Mouse (Mus musculus): ENCODE data around the gene Lpar3. TPM values are rescaled to one million over a fixed set of nuclear protein-coding genes. Genes with fewer than 3 reads are reported as not detected.

Lpar3 gene
- total RNA-seq, 2 experiments from 2014 or later = 0.15 to 0.69 TPM

DNA sequence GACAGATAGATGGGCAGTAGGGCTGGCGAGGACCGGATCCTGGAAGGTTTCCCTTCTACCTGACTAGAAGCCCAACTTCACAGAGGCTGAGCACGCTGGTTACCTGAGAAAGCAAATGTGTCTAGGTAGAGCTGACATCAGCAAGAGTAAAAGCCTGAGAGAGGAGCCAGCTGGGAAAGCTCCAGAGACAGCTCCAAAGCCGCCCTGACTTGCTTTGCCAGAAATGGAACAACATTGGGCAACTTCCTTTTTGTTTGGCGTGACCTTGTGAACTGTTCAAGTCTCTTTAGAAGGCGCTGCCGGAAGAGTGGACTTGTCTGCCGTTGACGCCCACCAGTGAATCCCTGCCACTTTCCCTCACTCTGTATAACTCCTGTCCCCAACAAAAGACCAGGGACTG lies 39.4 kb downstream of the Lpar3 start:
- DNase-seq = peak; percentile 41

DNA sequence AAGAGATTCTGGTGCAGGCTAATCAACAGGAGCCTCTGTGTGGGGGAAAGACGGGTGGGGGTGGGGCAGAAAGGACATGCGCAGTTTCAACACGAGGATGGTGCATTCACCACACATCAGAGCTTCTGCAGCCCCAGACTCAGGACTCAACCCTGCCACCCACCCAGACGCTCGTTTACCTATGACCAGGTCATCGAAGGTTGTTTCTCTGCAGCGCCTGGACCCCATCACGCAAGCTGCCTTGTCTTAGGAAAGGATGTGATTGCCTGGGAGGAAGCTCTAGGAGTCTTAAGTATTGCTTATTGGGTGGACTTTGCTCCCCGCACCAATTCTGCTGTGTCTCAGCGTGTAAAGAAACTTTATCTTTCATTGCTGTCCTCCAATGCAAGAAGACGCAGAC lies 40.1 kb downstream of the Lpar3 start:
- DNase-seq = no peak

DNA sequence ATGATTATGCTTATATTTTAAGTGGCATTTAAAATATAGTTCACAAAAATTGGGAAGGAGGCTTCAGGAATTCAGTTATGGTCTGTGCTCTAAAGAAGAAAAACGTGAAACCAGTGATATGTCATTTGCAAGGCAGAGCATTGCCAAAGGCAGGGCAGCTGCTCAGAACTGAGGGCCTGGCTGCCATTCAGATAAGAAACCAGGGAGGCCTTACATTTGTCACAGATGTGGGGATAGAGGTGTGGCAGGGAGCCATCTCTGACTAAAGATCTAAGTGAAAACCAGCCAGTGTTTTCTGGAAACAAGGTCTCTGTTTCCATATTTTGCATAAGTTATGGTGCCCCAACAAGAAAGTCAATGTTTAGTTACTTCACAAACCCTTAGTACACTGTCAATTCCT lies 41.8 kb downstream of the Lpar3 start:
- peak; percentile 16 for DNase-seq

DNA sequence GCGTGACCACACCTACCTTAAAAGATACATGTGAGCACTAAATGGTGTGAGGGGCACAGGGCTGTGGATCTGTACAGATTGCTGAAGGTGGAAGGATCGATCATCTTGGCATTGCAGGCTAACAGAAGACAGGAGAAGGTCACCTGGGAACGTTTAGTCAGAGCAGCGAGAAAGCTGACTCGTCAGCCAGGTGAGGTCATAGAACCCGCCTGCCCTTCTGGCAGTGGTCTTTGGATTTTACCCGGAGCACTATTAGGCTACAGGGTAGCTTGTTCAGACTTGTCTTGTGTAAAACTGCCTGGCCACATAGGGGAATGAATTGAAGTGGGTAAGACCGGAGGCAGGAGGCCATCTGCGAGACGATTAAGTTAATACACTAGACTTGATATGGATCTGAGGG lies 43.4 kb downstream of the Lpar3 start:
- DNase-seq = no peak

DNA sequence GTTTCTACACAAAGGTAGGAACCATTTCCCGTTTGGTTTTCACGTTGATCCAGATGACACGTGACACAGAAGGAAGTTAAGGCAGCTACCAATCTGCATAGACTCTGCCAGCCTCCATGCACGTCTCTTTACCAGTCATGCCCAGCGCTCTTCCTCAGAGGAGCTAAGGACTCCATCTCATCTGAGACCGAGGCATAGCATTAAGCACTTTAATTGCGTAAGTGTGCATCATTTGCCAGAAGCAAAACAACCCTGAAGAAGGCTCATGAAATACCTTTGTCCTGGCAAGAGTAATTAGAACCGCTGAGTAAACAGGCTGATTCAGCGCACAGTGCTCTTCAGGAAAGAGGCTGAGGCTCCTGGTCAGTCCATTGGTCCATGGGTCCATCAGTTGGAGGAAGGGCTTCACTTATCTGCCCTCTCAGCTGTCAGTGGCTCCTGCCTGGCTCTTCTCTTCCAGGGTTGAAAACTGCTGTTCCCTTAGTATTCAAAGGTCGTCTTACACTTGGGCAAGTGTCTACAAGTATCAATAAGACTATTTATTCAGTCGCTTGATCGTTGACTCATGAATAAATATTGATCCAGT lies 44.9 kb downstream of the Lpar3 start:
- no peak for DNase-seq

DNA sequence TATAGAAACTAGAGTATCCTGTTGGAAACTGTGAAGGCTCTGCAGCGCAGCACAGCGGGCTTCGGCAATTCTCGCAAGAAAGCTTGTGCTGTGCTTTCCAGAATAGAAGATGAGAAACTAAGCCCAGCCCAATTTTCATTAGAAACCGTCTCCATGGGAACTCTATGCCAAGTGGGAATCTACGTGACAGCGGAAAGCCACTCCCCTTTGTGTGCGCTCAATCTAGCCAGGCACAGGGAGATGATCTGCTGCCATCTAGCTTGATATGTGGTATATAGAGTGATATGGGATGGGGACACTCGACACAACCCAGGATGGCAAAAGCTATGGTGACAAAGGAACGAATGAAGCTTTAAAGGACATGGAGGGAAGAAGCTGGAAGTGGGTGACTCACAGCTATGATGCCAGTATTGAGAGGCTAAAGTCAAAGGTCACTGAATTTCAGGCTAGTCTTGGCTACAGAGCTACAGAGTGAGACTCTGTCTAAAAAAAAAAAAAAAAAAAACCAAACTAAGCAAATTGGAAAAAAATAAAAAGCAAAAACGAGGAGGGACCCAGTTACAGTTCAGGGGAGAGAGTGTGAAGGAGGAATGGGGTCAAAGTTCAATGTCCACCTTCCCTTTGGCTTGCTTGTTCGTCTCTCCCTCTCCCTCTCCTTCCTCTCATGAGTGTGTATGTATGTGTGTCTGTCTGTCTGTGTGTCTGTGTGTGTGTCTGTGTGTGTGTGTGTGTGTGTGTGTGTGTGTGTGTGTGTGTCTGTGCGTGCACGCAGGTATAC lies 47.5 kb downstream of the Lpar3 start:
- no peak for DNase-seq

DNA sequence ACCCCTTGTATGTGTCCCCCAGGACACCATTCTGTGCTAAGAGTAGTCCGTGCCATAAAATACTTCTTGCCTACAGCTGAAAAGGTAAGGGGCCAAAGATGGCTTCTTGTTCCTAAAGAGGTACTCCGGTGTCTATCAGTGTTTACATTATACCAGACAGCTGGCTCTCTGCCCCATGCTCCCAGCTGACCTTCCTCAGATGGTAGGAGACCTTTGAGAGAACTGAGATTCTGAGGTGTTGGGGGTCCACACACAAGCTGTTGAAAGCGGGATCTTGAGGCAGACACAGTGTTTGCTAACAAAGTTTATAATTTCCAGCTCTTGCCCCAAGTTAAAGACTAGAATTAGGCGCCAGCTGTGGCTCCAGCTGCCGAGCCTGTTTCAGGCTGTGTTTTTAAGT lies 53.7 kb downstream of the Lpar3 start:
- DNase-seq = no peak

DNA sequence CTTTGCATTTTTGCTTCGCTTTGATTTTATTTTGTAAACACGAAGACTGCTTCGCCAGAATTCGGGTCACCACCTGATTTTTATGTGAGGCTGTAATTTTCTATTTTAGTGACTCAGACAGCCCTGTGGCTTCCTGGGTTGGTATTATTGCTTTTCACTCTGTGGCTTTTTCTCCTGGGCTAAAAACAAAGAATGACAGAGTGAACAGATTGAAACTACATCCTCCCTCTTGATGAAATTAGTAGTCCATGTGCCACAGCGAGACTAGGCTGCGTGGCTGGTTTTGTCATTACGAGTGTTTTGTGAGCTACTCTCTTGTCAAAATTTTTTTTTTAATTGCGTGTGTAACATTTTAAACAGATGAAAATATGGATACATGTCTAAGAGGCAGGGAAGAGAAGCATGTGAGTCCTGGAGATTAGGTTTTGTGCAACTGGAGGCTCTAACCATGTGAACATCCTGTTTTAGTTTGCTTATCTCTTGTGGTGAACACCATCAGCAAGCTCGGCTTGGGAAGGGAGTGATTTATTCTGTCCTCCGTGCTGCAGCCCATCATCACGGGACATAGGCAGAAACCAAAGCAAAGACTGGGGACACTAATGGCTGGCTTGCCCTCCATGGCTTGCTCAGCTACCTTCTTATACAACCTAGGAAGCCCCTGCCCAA lies 54.7 kb downstream of the Lpar3 start:
- DNase-seq = no peak

DNA sequence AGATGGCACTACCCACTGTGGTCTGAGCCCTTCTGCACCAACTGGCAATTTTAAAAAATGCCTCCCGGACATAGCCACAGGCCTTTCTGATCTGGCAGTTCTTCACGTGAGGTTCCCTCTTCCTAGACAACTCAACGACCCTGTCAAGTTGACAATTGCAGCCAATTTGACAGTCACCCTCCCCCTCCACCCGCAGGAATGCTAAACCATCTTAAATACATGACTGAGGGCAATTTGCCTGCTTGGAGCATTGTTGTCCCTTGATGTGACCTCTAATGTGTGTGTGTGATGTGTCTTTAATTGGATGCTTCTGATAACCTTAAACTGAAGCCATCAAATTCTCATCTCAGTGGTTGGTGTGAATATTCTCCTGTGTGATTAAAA lies 55.3 kb downstream of the Lpar3 start:
- DNase-seq = no peak

DNA sequence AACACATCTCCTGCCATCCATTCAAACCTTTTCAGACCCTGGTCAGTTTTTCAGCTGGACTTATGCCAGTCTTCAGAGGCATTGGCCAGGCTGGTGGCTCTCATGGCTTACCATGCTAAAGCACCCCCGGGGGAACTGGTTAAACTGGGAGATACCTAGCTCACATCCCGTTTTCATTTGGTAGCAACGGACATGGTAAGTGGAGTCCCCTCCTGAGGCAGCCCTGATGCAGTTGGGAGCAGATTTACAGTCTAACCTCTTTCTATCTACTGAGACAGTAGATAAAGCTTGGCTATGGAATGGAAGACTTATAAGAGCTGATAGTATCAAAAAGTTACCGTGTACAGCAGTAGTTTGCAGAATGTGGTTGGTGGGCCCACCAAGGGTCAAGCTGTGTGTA lies 56.2 kb downstream of the Lpar3 start:
- DNase-seq = no peak

DNA sequence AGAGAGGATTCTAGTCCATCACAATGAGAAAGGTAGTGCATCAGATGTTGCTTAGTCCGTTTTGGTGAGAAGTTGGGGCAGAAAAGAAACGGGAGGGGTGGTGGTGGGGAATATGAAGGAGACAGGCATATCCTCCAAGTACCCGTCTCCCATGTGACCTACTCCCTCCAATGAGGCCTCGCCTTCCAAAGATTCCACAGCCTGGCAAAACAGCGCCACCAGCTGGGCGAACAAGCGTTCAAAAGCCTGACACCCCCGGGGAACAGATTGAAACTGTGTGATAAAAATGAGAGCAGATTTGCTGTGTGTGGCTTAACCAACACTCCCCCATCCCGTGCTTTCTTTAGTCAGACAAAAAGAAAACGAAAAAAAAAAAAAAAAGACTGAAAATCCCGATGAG lies 56.7 kb downstream of the Lpar3 start:
- DNase-seq = peak; percentile 77

DNA sequence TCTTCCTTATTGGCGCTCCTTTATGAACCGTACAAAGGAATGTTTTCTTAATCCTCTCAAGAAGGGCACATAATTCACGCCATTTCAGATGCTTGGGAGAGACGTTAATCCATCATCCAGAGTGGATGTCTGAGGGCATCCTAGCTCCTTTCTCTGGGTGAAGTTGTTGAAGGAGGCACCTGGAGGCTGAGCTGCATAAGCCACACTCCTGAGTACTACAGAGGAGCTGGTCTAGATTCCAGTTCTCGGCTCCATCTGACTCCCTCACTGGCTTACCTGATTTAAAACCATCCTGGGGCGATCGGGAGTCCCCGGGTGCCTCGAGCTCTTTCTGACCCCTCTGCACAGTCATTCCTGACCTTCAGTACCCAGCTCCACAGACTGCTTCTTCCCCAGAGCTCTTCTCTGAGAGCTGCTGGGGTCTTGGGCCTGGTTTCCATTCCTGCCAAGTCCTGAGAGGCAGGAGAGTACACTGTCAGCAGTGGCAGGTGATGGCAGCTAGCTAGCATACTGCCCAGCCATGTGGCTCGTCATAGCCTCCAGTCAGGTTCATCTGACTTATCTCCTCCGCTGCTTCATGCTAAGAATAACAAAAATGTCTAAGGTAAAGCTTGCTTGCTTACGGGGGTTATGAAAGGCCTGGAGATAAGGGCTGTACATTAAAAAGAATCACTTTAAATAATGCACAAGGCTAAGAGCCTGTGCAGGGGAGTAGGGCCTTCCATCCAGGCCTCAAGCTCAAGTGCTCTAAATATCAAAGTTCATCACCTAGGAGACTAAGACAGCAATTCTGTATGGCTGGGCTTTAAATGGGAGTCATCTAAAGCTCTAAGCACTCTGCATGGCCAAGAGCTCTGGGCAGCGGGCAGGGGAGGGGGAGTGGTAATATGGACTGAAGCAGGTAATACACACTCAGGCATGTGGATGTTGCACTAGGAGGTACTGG lies 57.7 kb downstream of the Lpar3 start:
- DNase-seq = no peak

DNA sequence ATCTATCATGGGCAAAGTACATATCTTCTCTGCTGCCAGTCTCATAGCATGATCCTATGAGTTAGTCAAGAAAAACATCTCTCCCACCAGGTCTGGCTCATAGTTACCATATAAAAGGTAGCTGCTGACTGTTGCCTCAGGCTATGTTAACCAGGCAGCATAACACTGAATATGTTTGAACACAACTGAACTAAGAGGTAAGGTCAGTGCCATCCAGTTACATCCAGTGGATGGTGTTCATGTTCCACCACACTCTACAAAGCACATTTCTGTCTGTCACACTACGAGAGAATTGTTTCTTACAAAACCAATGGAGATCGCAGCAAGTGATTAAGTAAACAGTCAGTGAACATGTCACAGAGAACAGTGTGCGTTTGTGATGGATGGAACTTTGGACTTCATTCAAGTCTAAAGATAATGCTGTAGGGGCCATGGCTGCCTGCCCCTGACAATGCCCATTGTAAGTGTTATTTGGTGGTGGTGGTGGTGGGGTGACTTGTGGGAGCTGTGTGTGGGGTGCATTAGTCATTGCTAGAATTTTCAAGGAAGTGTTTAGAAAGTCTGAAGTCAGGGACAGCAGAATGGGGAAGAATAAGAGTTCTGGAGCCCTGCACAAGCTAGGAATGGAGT lies 63.1 kb downstream of the Lpar3 start:
- DNase-seq = no peak

DNA sequence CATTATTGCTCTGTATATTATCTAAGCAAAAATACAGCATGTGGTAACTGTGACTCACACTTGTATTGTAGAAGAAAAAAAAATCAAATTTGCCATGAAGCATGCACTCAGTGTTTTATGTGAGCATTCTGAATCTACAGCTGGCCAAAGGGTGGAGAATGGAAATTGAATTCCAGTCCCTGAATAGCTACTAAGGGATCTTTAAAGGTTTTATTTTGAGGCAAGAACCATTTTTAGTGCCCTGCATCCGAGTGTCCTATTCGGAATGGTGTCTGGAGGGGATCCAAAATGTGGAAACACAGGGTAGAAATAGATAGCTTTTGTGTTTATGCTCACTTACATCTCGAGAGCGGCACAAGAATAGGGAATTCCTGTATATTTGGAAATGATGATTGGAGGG lies 65.4 kb downstream of the Lpar3 start:
- no peak for DNase-seq

DNA sequence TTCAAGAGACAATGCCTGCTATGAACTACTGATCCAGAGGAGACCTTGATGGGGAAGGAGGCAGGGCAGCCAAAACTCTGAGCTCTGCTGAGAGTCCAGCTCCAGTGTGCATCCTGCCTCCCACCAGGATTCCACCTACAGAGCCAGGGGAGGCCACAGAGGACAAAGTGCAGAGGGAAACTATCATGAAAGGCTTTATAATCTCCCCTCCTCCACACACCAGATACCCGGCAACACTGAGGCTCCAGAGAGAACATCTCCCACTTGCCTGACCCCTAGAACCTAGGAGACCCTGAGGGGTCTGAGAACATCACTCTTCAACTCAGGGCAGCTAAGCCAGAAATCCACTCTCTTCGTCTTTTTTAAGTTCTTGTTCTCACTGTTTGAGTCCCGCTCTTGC lies 71.2 kb downstream of the Lpar3 start:
- DNase-seq = no peak

DNA sequence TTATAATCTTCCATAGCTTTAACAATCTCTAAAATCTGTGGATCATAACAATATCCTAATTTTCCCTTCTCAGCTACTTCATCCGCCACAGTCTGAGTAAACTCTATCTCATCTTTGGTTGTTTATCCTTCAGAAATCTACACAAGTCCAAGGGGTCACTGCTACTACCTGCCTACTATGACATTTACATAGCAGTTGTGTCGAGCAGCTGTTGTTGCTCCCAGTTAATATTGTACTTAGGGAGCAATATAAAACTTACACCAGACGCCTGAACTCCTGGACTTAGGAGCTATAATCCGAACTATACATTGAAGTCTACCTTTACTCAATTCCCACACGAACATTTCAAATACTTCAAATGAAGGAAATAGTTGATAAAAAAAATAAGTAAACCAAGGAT lies 71.8 kb downstream of the Lpar3 start:
- no peak for DNase-seq

DNA sequence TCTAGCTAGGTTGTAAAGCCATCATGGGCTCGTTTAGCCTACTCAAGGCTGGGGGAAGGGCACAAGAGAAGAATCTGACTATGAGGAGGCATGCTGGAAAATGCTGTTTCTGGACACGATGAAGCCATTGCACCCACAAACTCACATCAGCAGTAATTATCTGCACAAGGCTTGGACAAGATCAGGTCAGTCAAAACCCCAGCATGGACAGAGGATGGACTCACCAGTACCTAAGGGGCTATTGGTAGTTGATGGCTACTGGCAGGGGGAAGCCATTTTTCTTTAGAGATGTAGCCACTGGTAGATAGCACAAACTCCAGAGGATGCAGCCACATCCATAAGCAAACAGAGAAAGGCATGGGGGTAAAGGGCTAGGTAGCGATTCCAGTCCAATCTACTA lies 81.7 kb downstream of the Lpar3 start:
- no peak for DNase-seq

DNA sequence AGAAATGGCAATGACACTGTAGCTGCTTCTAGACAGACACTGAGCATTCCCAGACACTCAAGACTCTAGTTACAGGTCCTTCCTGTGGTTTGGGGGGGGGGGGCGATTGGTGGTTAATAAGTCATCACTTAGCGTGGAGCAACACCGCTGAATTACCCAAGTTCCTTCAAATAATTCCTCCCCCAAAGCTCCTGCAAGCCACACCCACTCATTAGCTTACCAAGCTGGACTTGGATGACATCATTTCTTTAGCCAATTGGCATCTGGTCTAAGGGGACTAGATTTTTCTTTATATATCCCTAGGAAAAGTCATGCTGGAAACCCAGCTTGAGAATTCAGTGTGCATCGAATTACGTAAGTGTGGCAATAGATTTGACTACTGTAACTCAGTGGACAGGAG lies 82.4 kb downstream of the Lpar3 start:
- no peak for DNase-seq

DNA sequence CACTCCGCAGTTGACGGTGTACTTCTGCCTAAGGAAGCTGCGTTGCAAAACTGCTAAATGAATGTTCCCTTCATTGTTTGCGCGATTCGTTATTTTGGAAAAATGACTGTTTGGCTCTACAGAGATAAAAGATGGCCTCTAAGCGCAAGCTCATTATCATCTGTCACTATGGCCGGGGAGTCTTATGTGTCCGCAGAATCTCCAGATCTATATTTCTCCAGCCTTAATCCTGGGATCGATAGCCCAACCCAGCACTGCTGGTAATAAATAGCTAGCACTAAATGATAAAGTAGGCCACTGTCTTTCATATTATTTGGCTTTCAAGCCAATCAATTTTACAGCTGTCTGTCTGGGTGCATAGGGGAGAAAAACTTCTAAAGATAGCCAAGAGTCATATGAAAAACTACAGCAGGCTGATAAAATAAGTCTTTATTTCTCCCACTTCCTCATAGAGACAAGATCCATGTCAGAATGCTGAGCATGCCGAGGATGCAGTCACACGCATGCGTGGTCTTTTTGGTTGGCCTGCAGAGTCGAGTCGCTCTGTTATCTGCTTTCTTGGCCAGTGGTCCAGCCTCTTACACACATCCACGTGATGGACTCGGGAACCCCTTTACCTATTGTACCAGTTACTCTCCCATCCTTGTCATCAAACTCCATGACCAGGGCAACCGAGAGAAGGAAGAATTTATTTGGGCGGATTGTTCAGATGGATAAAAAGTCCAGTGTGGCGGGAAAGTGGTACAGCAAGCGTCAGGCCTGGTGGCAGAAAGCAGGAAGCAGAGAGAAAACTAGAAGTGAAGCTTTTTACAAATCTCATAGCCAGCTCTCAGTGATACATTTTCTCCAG lies 84.0 kb downstream of the Lpar3 start:
- no peak for DNase-seq

DNA sequence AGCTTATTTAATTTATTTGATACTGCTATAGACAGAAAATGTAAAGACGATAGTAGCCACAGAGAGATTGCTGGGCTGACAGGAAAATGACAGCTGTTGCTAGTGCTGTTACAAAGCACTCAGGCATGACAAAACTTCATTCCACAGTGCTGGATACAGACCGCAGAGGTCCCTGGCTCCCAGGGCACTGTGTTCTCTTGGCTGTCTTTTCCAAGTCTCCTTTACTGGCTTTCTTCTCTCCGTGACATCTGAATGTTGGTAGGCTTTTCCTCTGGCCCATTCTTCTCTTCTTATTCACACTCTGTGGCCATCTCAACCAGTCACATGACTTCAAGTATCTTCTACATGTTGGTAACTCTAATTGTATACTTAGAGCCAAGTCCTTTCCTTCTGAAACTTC lies 86.6 kb downstream of the Lpar3 start:
- DNase-seq = no peak

DNA sequence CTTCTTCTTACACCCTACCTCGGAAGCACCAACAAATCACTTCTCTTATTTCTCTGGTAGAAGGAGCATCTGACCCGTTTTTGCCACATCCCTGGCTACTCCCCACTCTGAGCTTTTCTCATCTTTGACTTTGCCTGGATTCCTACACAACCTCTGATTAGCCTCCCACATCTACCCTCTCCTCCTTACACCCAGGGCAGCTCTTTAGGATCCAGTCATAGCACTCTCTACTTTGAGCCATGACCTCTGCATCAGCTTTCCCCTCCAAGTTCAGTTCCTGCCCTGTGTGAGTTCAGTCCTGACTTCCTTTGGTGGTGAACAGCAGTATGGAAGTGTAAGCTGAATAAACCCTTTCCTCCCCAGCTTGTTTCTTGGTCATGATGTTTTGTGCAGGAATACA lies 87.1 kb downstream of the Lpar3 start:
- DNase-seq = no peak

Measured in adrenal gland, postnatal 10 days (tissue).